Mouse (Mus musculus): ENCODE measurements around the gene Dync2li1. TPM values are rescaled to one million over a fixed set of nuclear protein-coding genes. Genes with fewer than 3 reads are reported as not detected.

Dync2li1 gene
- total and polyA plus RNA-seq, 3 experiments, result 0.08 TPM; not detected in 2

DNA sequence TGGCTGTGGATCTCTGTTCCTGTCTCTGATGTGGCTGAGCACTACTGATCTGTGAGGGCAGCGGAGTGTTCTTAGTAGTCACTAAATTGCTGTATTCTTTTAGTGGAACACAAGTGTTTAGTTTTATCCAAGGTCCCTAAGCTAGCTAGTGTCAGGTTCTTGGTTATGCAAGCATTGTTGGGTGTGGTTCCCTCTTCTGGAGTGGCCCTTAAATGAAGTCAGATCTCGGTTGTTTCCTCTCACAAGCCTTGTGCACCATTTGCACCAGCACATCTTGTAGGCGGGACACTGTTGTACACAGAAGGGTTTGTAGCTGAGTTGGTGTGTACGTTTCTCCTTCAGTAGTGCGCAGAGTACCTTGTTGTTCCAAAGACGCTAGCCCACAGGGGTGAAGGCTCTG, 11.7 kb downstream of the Dync2li1 start:
- H3K27ac ChIP-seq (ENCODE audit: control insufficient read depth, low read depth, low read length), result no peak overlapping the region
- DNase-seq (ENCODE audit: low read depth, low spot score), result no peak
- no peaks in the 10 kb centered on the region for H3K79me2 ChIP-seq (ENCODE audit: control insufficient read depth, insufficient read depth, low read length, poor library complexity)
- no peaks in the 10 kb centered on the region for H3K36me3 ChIP-seq (ENCODE audit: control insufficient read depth in 1 of 2, insufficient read depth in 2 of 2, low read length in 2 of 2)
- H3K9ac ChIP-seq (ENCODE audit: control insufficient read depth, low read depth, low read length, poor library complexity, severe bottlenecking), result no peak overlapping the region
- no peaks in the 10 kb centered on the region for H3K4me1 ChIP-seq (ENCODE audit: control insufficient read depth in 1 of 2, insufficient read depth in 2 of 2, low read length in 2 of 2)
- peaks cover 2 to 4% of the 10 kb centered on the region in 2 experiments; a peak in 3 of 4 replicates for H3K27me3 ChIP-seq (ENCODE audit: control insufficient read depth in 1 of 2, insufficient read depth in 2 of 2, low read length in 2 of 2)
- no peaks in the 10 kb centered on the region for H3K9me3 ChIP-seq (replicated peaks; ENCODE audit: insufficient read depth, low read length)
- H3K4me3 ChIP-seq (ENCODE audit: control insufficient read depth in 1 of 2, insufficient read depth in 1 of 2, low read depth in 2 of 2, low read length in 2 of 2), result no peak overlapping the region
- no peak for TF ChIP-seq MYB (IDR thresholded peaks at IDR 0.05; ENCODE audit: low read depth, low read length)
- no peak for TF ChIP-seq USF2 (IDR thresholded peaks at IDR 0.05; ENCODE audit: borderline replicate concordance in 1 of 2, insufficient read depth in 1 of 2, low read depth in 1 of 2, low read length in 2 of 2)
- TF ChIP-seq GABPA (IDR thresholded peaks at IDR 0.05; ENCODE audit: low read depth, low read length), result no peak
- TF ChIP-seq SIN3A (IDR thresholded peaks at IDR 0.05; ENCODE audit: low read length), result no peak
- TF ChIP-seq CTCF (IDR thresholded peaks at IDR 0.05 in 2 of 3, conservative IDR thresholded peaks at IDR 0.05 in 1 of 3; ENCODE audit: control insufficient read depth in 1 of 3, insufficient read depth in 1 of 3, low read depth in 2 of 3, low read length in 3 of 3, poor library complexity in 1 of 3, severe bottlenecking in 1 of 3), result no peak
- TF ChIP-seq MAX (IDR thresholded peaks at IDR 0.05; ENCODE audit: low read length), result no peak
- TF ChIP-seq ZNF384 (IDR thresholded peaks at IDR 0.05; ENCODE audit: low read depth, low read length), result no peak
- TF ChIP-seq ETS1 (IDR thresholded peaks at IDR 0.05; ENCODE audit: low read depth, low read length), result no peak
- no peak for TF ChIP-seq EP300 (IDR thresholded peaks at IDR 0.05; ENCODE audit: low read depth in 1 of 2, low read length in 2 of 2)
- no peak for TF ChIP-seq NELFE (IDR thresholded peaks at IDR 0.05; ENCODE audit: low read depth, low read length)
- no peak for TF ChIP-seq RAD21 (IDR thresholded peaks at IDR 0.05; ENCODE audit: low read depth, low read length)
- TF ChIP-seq UBTF (IDR thresholded peaks at IDR 0.05; ENCODE audit: borderline replicate concordance, insufficient read depth, low read depth, low read length), result no peak
- TF ChIP-seq TAL1 (IDR thresholded peaks at IDR 0.05; ENCODE audit: low read length), result no peak
- TF ChIP-seq GATA1 (IDR thresholded peaks at IDR 0.05; ENCODE audit: low read depth, low read length), result no peak
- no peak for TF ChIP-seq RCOR1 (IDR thresholded peaks at IDR 0.05; ENCODE audit: low read depth, low read length)
- TF ChIP-seq ELF1 (IDR thresholded peaks at IDR 0.05; ENCODE audit: low read depth, low read length), result no peak
- TF ChIP-seq TCF12 (IDR thresholded peaks at IDR 0.05; ENCODE audit: low read depth, low read length), result no peak
- TF ChIP-seq MEF2A (IDR thresholded peaks at IDR 0.05; ENCODE audit: extremely low read depth, insufficient replicate concordance, low read depth, low read length, poor library complexity, severe bottlenecking), result no peak
- TF ChIP-seq POLR2A (IDR thresholded peaks at IDR 0.05; ENCODE audit: control insufficient read depth in 1 of 2, insufficient read depth in 1 of 2, low read depth in 1 of 2, low read length in 2 of 2, poor library complexity in 1 of 2), result no peak

DNA sequence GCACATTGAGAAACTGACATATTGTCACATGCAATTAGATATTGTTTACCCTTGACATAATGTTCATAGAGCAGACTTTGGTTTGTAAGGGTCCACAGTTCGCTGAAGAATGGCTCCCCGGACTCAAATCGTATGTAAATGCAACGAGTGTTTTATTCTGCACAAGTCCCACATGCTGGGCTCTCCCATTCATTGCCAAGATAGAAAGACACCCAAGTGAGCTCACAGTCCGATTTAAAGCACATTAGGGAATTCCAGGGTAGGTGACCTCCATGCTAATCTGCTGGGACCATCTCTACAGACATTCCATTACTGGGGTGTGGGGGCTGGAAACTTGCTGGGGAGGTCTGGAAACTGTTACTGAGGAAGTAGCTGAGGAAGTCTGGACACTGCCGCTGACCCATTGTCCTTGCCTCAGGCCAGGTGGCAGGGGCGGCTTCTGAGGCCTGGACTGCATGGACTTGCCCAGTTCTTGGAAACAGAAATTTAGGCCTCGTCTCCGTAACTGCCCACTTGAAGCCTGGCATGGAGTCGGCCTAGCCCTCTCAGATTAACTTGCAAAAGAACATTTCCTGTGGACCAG, 13.6 kb downstream of the Dync2li1 start:
- H3K4me1 ChIP-seq (ENCODE audit: control insufficient read depth in 1 of 2, insufficient read depth in 2 of 2, low read length in 2 of 2), result peaks cover 4 to 7% of the 10 kb centered on the region in 2 experiments
- no peak for DNase-seq (ENCODE audit: low read depth, low spot score)
- TF ChIP-seq POLR2A (IDR thresholded peaks at IDR 0.05; ENCODE audit: control insufficient read depth in 1 of 2, insufficient read depth in 1 of 2, low read depth in 1 of 2, low read length in 2 of 2, poor library complexity in 1 of 2) (no peak), MAX (IDR thresholded peaks at IDR 0.05; ENCODE audit: low read length) (no peak), ZKSCAN1 (IDR thresholded peaks at IDR 0.05; ENCODE audit: low read depth, low read length) (no peak), POLR2AphosphoS5 (IDR thresholded peaks at IDR 0.05; ENCODE audit: borderline replicate concordance, low read depth, low read length) (no peak), MXI1 (IDR thresholded peaks at IDR 0.05; ENCODE audit: low read depth, low read length) (no peak), CHD2 (IDR thresholded peaks at IDR 0.05; ENCODE audit: low read length) (no peak), MAZ (IDR thresholded peaks at IDR 0.05; ENCODE audit: low read depth, low read length) (no peak), BHLHE40 (IDR thresholded peaks at IDR 0.05; ENCODE audit: borderline replicate concordance, low read depth, low read length) (no peak), RAD21 (IDR thresholded peaks at IDR 0.05; ENCODE audit: low read depth, low read length) (no peak), NRF1 (IDR thresholded peaks at IDR 0.05; ENCODE audit: insufficient read depth, low read depth, low read length, poor library complexity, severe bottlenecking) (no peak), ZMIZ1 (IDR thresholded peaks at IDR 0.05; ENCODE audit: low read depth, low read length) (no peak), TCF12 (IDR thresholded peaks at IDR 0.05; ENCODE audit: low read depth, low read length) (no peak), MAFK (IDR thresholded peaks at IDR 0.05; ENCODE audit: borderline replicate concordance, low read depth, low read length) (no peak), ETS1 (IDR thresholded peaks at IDR 0.05; ENCODE audit: low read depth, low read length) (no peak)

More for the DNA sequence above, 13.6 kb downstream of the Dync2li1 start:
- Histone ChIP-seq H3K79me2 (ENCODE audit: control insufficient read depth, insufficient read depth, low read length, poor library complexity) (no peaks in the 10 kb centered on the region), H3K36me3 (ENCODE audit: control insufficient read depth in 1 of 2, insufficient read depth in 2 of 2, low read length in 2 of 2) (peaks cover 0 to 7% of the 10 kb centered on the region in 2 experiments; a peak in 2 of 4 replicates), H3K27me3 (ENCODE audit: control insufficient read depth in 1 of 2, insufficient read depth in 2 of 2, low read length in 2 of 2) (peaks cover 0 to 4% of the 10 kb centered on the region in 2 experiments; a peak in 2 of 4 replicates), H3K9ac (ENCODE audit: control insufficient read depth, low read depth, low read length, poor library complexity, severe bottlenecking) (no peak overlapping the region), H3K4me3 (ENCODE audit: control insufficient read depth in 1 of 2, insufficient read depth in 1 of 2, low read depth in 2 of 2, low read length in 2 of 2) (no peak overlapping the region), H3K27ac (ENCODE audit: control insufficient read depth, low read depth, low read length) (no peak overlapping the region), H3K9me3 (replicated peaks; ENCODE audit: insufficient read depth, low read length) (no peaks in the 10 kb centered on the region)

Measured in MEL (cell line).